Mouse (Mus musculus): ENCODE measurements at regions not wholly inside any gene's neighbourhood (a gene's known extent, or its start where the extent isn't known, plus 50 kb on each side); places are given as distances from the start of the nearest gene placed in this dataset.

DNA sequence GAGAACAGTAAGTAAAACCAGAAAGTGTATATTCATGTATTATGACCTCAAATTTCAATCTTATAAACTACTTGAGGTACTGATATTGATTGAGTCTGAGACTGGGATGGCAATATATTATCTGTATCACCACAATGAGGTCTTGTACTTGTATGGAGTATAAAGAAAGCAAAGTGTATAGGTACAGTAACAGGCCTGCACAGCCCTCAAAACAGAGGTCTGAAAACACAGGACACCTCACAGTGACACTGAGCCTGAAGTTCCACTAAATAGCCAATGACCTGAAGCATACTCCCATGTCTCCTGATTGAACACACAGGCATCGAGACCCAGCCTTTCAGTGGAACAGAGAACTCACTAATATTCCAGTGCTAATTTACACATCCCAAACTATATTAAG lies 144.8 kb downstream of the Dad1 start:
- in situ Hi-C loops (cut with MboI; ENCODE audit: low pct_unique_long_range_greater_than_20kb in 1 of 2, low sequenced_read_pairs in 2 of 2, unreplicated experiment in 1 of 2) = no loop called here

DNA sequence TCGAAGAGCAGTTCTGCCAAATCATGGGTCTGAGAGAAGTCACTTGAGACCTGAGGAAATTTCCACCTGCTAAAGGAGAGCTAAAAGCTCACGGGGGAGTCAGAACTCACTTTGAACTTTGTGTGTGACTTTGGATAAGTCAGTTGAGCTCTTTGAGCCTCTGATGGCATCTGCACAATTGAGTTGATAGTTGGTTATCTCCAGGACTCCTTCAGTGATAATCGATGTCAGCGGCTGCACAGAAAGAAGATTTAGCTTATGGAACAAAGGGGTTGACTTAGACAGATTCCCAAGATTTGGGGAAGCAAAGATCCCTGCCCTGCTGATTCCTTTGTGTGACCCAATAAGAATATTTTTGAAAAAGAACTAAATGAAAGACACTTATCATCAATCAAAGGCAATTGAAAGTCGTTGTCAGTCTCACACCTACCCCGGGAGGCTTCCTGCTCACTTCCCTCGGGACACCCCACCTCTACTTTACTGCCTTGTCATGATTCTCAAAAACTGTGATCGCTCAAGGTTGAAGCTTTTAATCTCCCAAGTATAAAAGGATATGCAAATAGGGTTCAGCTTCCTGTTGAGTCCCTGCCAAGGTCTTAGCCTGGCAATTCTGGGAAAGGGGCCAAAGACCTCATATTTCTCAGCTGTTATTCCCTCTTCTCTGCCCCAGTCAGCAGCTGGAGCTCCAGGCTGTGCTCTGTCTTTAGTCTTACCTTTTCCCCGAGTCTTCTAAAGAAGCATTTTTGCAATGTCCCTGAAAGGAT lies 145.4 kb downstream of the Dad1 start:
- in situ Hi-C loops (cut with MboI; ENCODE audit: low pct_unique_long_range_greater_than_20kb in 1 of 2, low sequenced_read_pairs in 2 of 2, unreplicated experiment in 1 of 2) = no loop called here

DNA sequence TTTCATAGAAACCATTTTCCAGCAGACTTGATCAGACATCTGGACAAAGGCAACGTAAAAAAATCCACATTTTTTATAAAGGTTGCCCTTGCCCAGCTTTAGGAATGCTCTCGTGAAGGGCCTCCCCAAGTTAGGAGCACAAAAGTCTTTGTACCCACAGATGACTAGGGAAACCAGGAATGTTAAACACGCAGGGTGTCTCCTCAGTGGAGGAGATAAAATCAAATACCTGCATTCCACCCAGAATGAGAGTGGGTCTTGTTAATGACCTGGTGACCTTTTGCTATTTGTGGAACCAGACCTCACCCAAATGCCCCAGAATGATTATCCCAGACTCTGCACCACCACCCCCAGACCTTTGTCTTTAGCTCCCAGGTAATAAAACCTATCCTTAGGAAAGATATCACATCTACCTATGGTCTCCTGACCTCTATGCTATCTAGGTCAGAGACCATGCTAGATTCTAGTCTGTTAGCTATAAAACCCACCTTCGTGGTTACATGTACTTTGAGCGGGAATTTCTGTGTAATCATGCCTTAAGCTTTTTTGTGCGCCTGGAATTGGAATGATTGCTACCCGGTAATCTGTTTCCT lies 146.6 kb downstream of the Dad1 start:
- in situ Hi-C loops (cut with MboI; ENCODE audit: low pct_unique_long_range_greater_than_20kb in 1 of 2, low sequenced_read_pairs in 2 of 2, unreplicated experiment in 1 of 2) = no loop called here

DNA sequence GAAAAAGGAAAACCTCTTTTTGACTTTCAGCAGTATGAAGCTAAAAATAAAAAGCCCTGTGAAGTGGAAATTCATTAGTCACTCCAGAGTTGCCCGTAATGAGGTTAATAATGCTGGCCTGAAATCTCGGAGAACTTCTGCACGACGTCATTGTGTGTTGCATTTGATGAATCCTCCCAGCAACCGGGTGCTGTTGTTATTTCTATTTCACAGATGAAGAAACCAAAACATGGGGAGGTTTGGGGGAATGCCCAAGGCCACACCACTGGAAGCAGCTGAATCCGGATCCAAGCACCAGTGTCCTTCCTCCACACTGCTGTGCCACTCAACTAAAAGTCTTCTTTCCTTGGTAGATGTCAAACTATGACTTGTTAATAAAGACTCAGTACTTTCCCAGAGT lies 149.7 kb downstream of the Dad1 start:
- in situ Hi-C loops (cut with MboI; ENCODE audit: low pct_unique_long_range_greater_than_20kb in 1 of 2, low sequenced_read_pairs in 2 of 2, unreplicated experiment in 1 of 2) = no loop called here

DNA sequence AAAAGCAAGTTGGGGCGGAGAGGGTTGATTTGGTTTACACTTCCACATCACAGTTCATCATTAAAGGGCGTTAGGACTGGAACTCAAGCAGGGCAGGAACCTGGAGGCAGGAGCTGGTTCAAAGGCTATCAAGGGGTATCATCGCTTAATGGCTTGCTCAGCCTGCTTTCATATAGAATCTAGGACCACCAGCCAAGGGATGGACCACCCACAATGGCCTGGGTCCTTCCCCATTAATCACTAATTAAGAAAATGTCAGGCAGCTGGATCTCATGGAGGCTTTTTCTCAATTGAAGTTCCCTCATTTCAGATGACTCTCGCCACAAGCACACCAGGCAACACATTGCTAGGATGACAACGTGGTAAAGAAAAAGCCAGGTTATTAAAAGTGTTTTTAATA lies 150.4 kb downstream of the Dad1 start:
- in situ Hi-C loops (cut with MboI; ENCODE audit: low pct_unique_long_range_greater_than_20kb in 1 of 2, low sequenced_read_pairs in 2 of 2, unreplicated experiment in 1 of 2) = no loop called here

DNA sequence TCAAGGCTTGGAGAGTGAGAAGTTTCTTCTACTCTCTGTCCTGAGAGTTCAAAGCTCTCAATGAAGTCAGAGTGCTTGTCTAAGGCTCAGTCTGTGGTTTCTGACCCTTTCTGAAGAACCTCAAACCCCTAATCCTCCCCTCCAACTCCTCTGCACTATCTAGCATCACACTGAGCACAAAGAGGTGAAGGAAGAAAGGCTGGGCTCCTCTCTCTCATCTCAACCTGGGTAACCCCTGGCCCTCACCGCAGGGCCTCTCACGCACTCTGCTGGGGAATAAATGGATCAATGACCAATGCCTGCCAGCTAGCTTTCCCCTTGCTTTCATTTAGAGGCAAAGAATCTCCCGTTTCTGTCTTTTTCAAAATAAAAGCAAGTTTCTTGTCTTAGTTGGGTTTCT lies 150.8 kb downstream of the Dad1 start:
- in situ Hi-C loops (cut with MboI; ENCODE audit: low pct_unique_long_range_greater_than_20kb in 1 of 2, low sequenced_read_pairs in 2 of 2, unreplicated experiment in 1 of 2) = no loop called here

DNA sequence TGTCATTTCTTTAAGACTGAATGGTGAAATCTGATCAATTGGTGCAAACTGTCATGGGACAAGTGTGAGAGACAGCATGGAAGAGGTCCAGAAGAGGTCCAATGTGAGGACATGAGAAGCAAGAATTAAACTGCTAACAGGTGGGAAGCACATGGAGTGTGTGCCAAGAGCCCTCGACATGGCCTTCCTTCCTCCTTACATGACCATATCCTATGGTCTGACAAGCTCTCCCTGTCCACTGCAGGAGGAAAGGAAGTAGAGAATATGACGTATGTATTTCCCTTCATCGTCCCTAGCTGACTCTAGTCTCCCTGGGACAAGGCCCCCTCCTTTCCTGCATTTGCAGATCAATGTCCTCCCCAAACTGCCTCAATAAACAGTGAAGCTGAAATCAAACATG lies 152.1 kb downstream of the Dad1 start:
- in situ Hi-C loops (cut with MboI; ENCODE audit: low pct_unique_long_range_greater_than_20kb in 1 of 2, low sequenced_read_pairs in 2 of 2, unreplicated experiment in 1 of 2) = no loop called here

DNA sequence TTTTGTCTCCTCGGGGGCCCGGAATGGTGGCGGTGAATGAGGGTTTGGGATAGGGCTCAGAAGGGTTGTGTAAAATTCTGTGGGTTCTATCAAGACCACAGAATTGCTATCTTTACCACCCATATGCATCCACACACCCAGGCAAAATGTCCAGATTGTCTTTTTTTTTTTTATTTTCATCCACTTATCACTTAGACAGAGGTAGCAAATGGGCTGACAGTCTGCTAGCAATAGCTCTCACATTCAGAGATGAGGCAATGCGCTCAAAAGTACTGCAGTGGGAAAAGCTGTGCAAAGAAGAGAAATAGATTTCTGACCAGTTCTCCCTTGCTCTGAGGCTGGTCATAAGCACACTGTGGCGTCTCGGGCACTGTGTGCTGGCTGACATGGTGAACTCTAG lies 154.5 kb downstream of the Dad1 start:
- in situ Hi-C loops (cut with MboI; ENCODE audit: low pct_unique_long_range_greater_than_20kb in 1 of 2, low sequenced_read_pairs in 2 of 2, unreplicated experiment in 1 of 2) = no loop called here

DNA sequence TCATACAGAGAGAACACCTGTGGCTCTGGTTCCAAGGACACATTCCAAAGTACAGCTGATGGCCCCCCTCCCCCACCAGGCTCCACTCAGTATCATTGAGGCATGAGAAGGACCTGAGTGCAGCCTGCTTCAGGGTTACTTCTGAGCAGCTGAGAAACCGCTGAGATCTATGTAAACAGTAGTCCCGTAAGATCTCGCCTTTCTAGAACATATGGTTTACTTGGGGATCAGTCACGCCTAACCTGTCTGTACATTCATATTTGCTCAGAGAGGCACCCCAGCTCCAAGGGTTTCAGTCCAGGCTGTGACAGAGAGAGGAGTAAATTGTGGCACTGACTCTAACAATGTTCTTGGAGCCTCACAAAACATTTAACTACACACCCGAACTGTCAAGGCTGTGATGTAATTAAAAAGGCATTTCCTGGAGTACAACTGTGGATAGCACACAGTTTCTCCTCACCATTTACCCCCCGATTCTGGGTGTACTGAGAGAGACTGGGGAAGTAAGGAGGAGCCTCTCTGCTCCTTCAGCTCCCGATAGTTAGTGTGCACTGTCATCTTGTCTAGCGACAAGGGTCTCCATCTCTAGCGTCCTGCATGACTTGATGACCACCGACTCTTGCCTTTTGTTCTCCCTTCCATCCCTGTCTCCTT lies 155.7 kb downstream of the Dad1 start:
- in situ Hi-C loops (cut with MboI; ENCODE audit: low pct_unique_long_range_greater_than_20kb in 1 of 2, low sequenced_read_pairs in 2 of 2, unreplicated experiment in 1 of 2) = no loop called here

DNA sequence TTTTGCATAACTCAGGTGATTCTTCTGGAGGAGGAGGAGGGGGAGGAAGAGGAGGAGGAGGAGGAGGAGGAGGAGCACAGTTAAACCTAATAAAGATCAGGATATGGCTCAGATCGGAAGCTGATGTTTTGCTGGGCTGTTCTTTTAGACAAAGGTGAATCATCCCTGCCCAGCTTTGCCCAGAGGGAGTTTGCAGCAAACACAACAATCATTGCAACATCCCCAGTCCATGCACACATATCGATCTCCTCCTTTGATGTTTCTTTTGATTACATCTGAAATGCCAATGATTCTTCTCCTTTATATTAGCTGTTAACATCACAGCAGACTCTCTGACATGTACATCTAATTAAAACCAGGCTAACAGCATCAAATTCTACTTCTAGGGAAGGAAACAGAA lies 156.9 kb downstream of the Dad1 start:
- in situ Hi-C loops (cut with MboI; ENCODE audit: low pct_unique_long_range_greater_than_20kb in 1 of 2, low sequenced_read_pairs in 2 of 2, unreplicated experiment in 1 of 2) = no loop called here

DNA sequence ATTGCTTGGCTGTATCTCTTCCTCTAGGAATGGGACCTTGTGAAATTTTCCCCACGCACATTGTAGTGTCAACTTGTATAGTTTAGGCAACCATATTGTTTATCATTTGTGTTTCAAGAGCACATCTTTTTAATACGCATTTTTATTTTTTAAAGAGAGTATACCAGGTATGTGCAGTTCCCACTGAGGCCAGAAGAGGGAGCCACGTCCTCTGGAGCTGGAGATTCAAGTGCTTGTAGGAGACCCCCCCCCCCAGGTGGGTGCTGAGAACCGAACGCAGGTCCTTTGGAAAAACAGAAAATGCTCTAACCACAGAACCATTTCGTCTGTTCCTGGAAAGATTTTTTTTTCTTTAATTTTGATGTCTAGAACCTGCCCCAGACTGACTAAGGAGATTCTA lies 161.5 kb downstream of the Dad1 start:
- in situ Hi-C loops (cut with MboI; ENCODE audit: low pct_unique_long_range_greater_than_20kb in 1 of 2, low sequenced_read_pairs in 2 of 2, unreplicated experiment in 1 of 2) = no loop called here

DNA sequence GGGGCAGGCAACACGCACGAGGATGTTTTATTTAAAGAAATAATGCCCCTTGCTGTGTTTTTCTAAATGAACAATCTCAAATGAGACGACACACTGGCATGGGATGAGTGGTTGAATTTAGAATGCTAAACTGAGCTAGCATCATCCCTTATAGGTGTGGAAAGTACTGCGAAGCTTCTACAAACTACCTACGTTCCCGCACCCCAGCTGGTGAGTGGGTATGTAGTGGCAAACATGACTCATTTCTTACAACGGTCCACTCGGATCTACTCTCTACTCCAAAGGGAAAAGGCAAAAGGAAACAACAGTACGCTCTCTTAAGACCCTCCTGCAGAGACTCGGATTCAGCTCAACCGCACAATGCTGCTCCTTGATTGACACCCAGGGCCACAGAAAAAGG lies 167.2 kb downstream of the Dad1 start:
- in situ Hi-C loops (cut with MboI; ENCODE audit: low pct_unique_long_range_greater_than_20kb in 1 of 2, low sequenced_read_pairs in 2 of 2, unreplicated experiment in 1 of 2) = no loop called here

DNA sequence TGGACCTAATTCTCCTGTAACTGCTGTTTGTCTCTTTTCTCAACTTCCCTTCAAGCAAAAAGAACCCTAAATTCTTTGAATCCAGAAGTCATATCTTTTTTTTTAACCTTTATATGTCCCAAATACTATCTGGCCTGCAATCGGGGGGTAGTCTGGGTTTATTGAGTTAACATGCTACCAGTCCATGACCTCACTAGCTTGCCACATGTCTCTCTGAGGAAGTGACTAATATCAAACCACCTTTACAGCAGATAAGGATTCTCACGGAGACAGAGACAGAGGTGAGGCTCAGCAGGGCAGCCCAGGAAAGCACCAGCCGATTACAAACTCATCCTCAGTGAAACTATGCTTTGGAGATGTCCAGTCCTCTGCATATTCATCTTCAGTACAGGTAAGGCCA lies 179.2 kb downstream of the Dad1 start:
- in situ Hi-C loops (cut with MboI; ENCODE audit: low pct_unique_long_range_greater_than_20kb in 1 of 2, low sequenced_read_pairs in 2 of 2, unreplicated experiment in 1 of 2) = loop anchor here (25.0 kb wide), 1 partner anchor 388 kb away; the partner anchor contains the start of gene Lrp10 (in 2 of the 2)

DNA sequence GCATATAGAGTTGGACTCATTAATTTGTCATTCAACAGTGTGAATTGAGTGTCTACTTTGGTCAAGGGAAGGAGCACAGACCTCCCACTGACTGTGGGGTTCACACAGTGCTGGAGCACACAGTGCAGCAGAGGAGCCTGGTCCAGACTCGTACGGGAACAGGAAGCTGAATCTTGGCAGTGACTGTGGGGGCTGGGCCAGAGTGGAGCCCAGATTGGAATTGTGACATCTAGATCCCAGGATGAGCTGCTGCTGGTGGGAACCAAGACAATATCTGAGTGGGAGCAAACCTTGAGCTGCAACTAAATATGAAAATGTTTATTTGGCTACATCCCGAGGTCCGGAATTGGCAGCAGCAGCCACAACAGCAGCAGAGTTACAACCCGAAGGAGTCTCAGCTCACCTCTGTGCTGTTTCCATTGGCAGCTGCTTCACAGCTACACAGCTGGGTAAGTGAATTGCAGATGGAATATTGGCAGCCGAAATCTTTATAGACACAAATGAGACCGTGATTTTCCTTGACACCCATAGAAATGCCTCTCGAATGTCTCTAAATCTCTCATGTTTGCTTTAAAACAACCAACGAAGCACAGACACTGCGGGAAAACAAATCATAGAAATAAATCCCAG lies 181.5 kb downstream of the Dad1 start:
- in situ Hi-C loops (cut with MboI; ENCODE audit: low pct_unique_long_range_greater_than_20kb in 1 of 2, low sequenced_read_pairs in 2 of 2, unreplicated experiment in 1 of 2) = loop anchor here (25.0 kb wide), 1 partner anchor 390 kb away; the partner anchor contains the start of gene Lrp10 (in 2 of the 2)

DNA sequence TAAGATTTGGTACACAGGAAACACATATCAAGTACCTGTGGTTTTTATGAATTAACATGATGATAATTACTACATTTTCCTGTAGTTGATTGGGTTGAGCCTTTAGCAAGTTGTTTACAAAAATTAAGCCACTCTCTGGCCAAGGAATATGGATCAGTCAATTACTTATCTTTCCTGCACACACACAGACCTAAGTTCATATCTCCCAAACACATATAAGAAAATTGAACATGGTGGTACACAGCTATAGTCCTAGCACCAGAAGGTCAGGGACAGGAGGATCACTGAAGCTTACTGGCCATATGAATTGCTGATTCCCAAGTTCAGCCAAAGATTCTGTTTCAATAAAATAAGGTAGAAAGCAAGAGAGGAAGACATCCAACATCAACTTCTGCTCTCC lies 183.7 kb downstream of the Dad1 start:
- in situ Hi-C loops (cut with MboI; ENCODE audit: low pct_unique_long_range_greater_than_20kb in 1 of 2, low sequenced_read_pairs in 2 of 2, unreplicated experiment in 1 of 2) = loop anchor here (25.0 kb wide), 1 partner anchor 392 kb away; the partner anchor contains the start of gene Lrp10 (in 2 of the 2)

DNA sequence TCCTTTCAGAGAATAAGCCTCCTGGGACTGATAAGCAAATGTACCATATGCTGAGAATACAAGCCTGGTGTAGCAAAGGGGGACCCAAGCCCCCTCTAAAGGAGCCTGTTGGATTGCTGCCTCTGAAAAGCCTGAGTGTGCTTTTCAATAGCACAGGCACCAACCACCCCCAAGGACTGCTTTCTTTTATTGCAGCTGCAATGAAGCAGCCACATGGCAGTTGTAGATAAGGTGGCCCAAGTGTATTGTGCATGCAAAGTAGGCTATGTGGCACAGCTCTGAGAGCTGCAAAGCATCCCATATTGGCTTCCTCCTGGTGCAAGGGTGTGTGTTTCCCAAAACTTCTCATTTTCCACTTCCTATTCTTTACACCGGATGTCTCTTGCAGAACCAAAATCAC lies 185.2 kb downstream of the Dad1 start:
- in situ Hi-C loops (cut with MboI; ENCODE audit: low pct_unique_long_range_greater_than_20kb in 1 of 2, low sequenced_read_pairs in 2 of 2, unreplicated experiment in 1 of 2) = loop anchor here (10.0 to 25.0 kb wide), 3 partner anchors 86 to 394 kb away; partner anchors contain the start of gene Lrp10 (in 2 of the 2)

DNA sequence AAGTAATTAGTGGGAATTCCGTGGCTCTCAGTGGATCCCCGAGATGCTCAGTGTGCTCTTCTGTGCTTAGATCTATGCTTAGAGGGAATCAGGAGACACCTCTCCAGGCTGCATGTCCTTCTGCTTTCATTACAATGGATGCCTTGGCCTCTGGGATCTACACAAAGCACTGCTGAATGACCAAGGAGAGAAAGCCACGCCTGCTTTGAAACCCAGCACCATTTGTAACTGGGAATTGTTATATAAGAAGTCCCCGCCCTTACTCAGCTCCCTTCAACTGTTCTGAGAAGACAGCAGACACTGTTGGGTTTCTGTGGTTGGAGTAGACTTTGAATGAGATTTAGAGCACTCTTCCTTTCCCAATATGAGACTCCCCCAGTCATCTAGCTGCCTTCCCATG lies 188.4 kb downstream of the Dad1 start:
- in situ Hi-C loops (cut with MboI; ENCODE audit: low pct_unique_long_range_greater_than_20kb in 1 of 2, low sequenced_read_pairs in 2 of 2, unreplicated experiment in 1 of 2) = loop anchor here (10.0 to 25.0 kb wide), 3 partner anchors 89 to 397 kb away; partner anchors contain the start of gene Lrp10 (in 2 of the 2)

DNA sequence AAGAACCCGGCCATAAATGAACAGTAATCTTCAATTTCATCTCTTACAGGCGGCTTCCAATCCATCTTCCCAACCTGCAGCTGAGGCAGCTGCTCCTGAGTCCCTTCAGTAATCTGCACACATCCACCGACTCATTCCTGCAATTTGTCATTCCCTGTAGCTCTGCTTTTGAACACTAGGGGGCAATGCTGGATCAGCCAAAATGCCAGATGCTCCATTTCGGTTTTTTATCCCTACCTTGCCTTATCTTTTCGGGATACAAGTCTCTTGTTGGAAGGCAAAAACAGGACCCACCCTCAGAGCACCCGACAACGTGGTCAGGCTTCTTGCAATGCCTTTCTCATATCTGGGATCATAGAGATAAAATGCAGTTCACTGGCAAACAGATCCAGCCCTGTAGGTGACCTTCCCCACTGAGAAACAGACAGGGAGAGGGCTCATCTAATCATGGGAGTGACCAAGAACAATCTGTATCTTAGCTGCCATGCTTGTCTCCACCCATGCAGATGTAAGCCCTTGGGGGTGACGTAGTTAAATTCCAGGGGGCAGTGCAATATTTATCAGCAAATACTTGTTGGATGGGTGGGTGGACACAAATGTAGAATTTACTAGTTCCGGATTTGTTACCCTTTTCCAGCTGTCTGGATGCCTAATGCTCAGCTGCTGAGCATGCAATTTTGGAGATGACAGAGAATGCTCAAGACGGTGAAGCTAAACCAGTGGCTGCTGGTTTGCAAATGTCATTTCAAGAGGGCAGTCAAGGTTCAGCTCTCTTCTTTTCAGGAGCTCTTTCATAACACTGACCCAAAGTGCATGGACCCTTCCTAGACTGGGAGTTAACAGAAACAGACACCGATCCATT lies 189.1 kb downstream of the Dad1 start:
- in situ Hi-C loops (cut with MboI; ENCODE audit: low pct_unique_long_range_greater_than_20kb in 1 of 2, low sequenced_read_pairs in 2 of 2, unreplicated experiment in 1 of 2) = loop anchor here (10.0 to 25.0 kb wide), 3 partner anchors 90 to 398 kb away; partner anchors contain the start of gene Lrp10 (in 2 of the 2)
